Mouse (Mus musculus): ENCODE measurements around the gene Ulk4. TPM values are rescaled to one million over a fixed set of nuclear protein-coding genes. Genes with fewer than 3 reads are reported as not detected.

Gene Ulk4
- total and polyA plus RNA-seq, 3 experiments = 26.6 to 31.1 TPM; not detected in 1

- no peak overlapping the region for H3K27ac ChIP-seq (ENCODE audit: control insufficient read depth, low read depth, low read length)
- DNase-seq (ENCODE audit: low read depth, low spot score) = no peak
- no peak overlapping the region for H3K4me3 ChIP-seq (ENCODE audit: control insufficient read depth in 1 of 2, insufficient read depth in 1 of 2, low read depth in 2 of 2, low read length in 2 of 2)
- no peaks in the 10 kb centered on the region for H3K36me3 ChIP-seq (ENCODE audit: control insufficient read depth in 1 of 2, insufficient read depth in 2 of 2, low read length in 2 of 2)
- no peaks in the 10 kb centered on the region for H3K27me3 ChIP-seq (ENCODE audit: control insufficient read depth in 1 of 2, insufficient read depth in 2 of 2, low read length in 2 of 2)
- H3K9me3 ChIP-seq (replicated peaks; ENCODE audit: insufficient read depth, low read length) = no peaks in the 10 kb centered on the region
- H3K79me2 ChIP-seq (ENCODE audit: control insufficient read depth, insufficient read depth, low read length, poor library complexity) = no peaks in the 10 kb centered on the region
- TF ChIP-seq GATA1 (IDR thresholded peaks at IDR 0.05; ENCODE audit: low read depth, low read length) (no peak), RAD21 (IDR thresholded peaks at IDR 0.05; ENCODE audit: low read depth, low read length) (no peak), MAX (IDR thresholded peaks at IDR 0.05; ENCODE audit: low read length) (no peak), CTCF (IDR thresholded peaks at IDR 0.05 in 2 of 3, conservative IDR thresholded peaks at IDR 0.05 in 1 of 3; ENCODE audit: control insufficient read depth in 1 of 3, insufficient read depth in 1 of 3, low read depth in 2 of 3, low read length in 3 of 3, poor library complexity in 1 of 3, severe bottlenecking in 1 of 3) (no peak), CHD1 (IDR thresholded peaks at IDR 0.05; ENCODE audit: low read depth, low read length) (no peak), RCOR1 (IDR thresholded peaks at IDR 0.05; ENCODE audit: low read depth, low read length) (no peak), SMC3 (IDR thresholded peaks at IDR 0.05; ENCODE audit: low read depth, low read length) (no peak), NRF1 (IDR thresholded peaks at IDR 0.05; ENCODE audit: insufficient read depth, low read depth, low read length, poor library complexity, severe bottlenecking) (no peak), USF1 (IDR thresholded peaks at IDR 0.05; ENCODE audit: low read depth, low read length) (no peak), ZNF384 (IDR thresholded peaks at IDR 0.05; ENCODE audit: low read depth, low read length) (no peak), MXI1 (IDR thresholded peaks at IDR 0.05; ENCODE audit: low read depth, low read length) (no peak), KAT2A (conservative IDR thresholded peaks at IDR 0.05; ENCODE audit: low read depth, low read length) (no peak), ELF1 (IDR thresholded peaks at IDR 0.05; ENCODE audit: low read depth, low read length) (no peak), JUND (IDR thresholded peaks at IDR 0.05; ENCODE audit: low read depth, low read length) (no peak), ZKSCAN1 (IDR thresholded peaks at IDR 0.05; ENCODE audit: low read depth, low read length) (no peak), E2F4 (IDR thresholded peaks at IDR 0.05; ENCODE audit: borderline replicate concordance, low read depth, low read length) (no peak), TBP (IDR thresholded peaks at IDR 0.05; ENCODE audit: low read depth, low read length) (no peak), POLR2AphosphoS2 (IDR thresholded peaks at IDR 0.05; ENCODE audit: low read length) (no peak), POLR2AphosphoS5 (IDR thresholded peaks at IDR 0.05; ENCODE audit: borderline replicate concordance, low read depth, low read length) (no peak)
- H3K9ac ChIP-seq (ENCODE audit: control insufficient read depth, low read depth, low read length, poor library complexity, severe bottlenecking) = no peak overlapping the region
- no peaks in the 10 kb centered on the region for H3K4me1 ChIP-seq (ENCODE audit: control insufficient read depth in 1 of 2, insufficient read depth in 2 of 2, low read length in 2 of 2)
Measured at GRCm38 (mm10) chr9:121060331-121060730, 216.7 kb downstream of the Ulk4 start.

- peak; percentile 44 for TF ChIP-seq SMC3 (IDR thresholded peaks at IDR 0.05; ENCODE audit: low read depth, low read length)
- no peak for TF ChIP-seq NELFE (IDR thresholded peaks at IDR 0.05; ENCODE audit: low read depth, low read length)
- peak; percentile 52 to 61 (median 58) for TF ChIP-seq CTCF (IDR thresholded peaks at IDR 0.05 in 2 of 3, conservative IDR thresholded peaks at IDR 0.05 in 1 of 3; ENCODE audit: control insufficient read depth in 1 of 3, insufficient read depth in 1 of 3, low read depth in 2 of 3, low read length in 3 of 3, poor library complexity in 1 of 3, severe bottlenecking in 1 of 3)
- TF ChIP-seq NRF1 (IDR thresholded peaks at IDR 0.05; ENCODE audit: insufficient read depth, low read depth, low read length, poor library complexity, severe bottlenecking) = no peak
- no peak for TF ChIP-seq E2F4 (IDR thresholded peaks at IDR 0.05; ENCODE audit: borderline replicate concordance, low read depth, low read length)
- no peak for TF ChIP-seq BHLHE40 (IDR thresholded peaks at IDR 0.05; ENCODE audit: borderline replicate concordance, low read depth, low read length)
- no peak for TF ChIP-seq ZNF384 (IDR thresholded peaks at IDR 0.05; ENCODE audit: low read depth, low read length)
- TF ChIP-seq MYB (IDR thresholded peaks at IDR 0.05; ENCODE audit: low read depth, low read length) = no peak
- TF ChIP-seq ZKSCAN1 (IDR thresholded peaks at IDR 0.05; ENCODE audit: low read depth, low read length) = no peak
- no peak for TF ChIP-seq TBP (IDR thresholded peaks at IDR 0.05; ENCODE audit: low read depth, low read length)
- TF ChIP-seq POLR2AphosphoS5 (IDR thresholded peaks at IDR 0.05; ENCODE audit: borderline replicate concordance, low read depth, low read length) = no peak
- TF ChIP-seq GATA1 (IDR thresholded peaks at IDR 0.05; ENCODE audit: low read depth, low read length) = no peak
- TF ChIP-seq ELF1 (IDR thresholded peaks at IDR 0.05; ENCODE audit: low read depth, low read length) = no peak
- no peak overlapping the region for H3K4me3 ChIP-seq (ENCODE audit: control insufficient read depth in 1 of 2, insufficient read depth in 1 of 2, low read depth in 2 of 2, low read length in 2 of 2)
- no peaks in the 10 kb centered on the region for H3K79me2 ChIP-seq (ENCODE audit: control insufficient read depth, insufficient read depth, low read length, poor library complexity)
Measured at GRCm38 (mm10) chr9:121059286-121059685, 217.7 kb downstream of the Ulk4 start.

More at GRCm38 (mm10) chr9:121059286-121059685, 217.7 kb downstream of the Ulk4 start:
- H3K9ac ChIP-seq (ENCODE audit: control insufficient read depth, low read depth, low read length, poor library complexity, severe bottlenecking) = no peak overlapping the region
- no peak overlapping the region for H3K27ac ChIP-seq (ENCODE audit: control insufficient read depth, low read depth, low read length)
- peak; percentile 40 for DNase-seq (ENCODE audit: low read depth, low spot score)
- no peaks in the 10 kb centered on the region for H3K4me1 ChIP-seq (ENCODE audit: control insufficient read depth in 1 of 2, insufficient read depth in 2 of 2, low read length in 2 of 2)
- H3K9me3 ChIP-seq (replicated peaks; ENCODE audit: insufficient read depth, low read length) = no peaks in the 10 kb centered on the region
- no peaks in the 10 kb centered on the region for H3K36me3 ChIP-seq (ENCODE audit: control insufficient read depth in 1 of 2, insufficient read depth in 2 of 2, low read length in 2 of 2)
- H3K27me3 ChIP-seq (ENCODE audit: control insufficient read depth in 1 of 2, insufficient read depth in 2 of 2, low read length in 2 of 2) = no peaks in the 10 kb centered on the region
